Mouse (Mus musculus) forebrain, embryonic 14.5 days (tissue): ENCODE measurements around the gene Strip1. TPM values are rescaled to one million over a fixed set of nuclear protein-coding genes. Genes with fewer than 3 reads are reported as not detected.

Source experiments
- ATAC-seq: fragments of 200-750 bp; cut with Nextera tagmentation; 2 replicates; pipeline ENCODE4 v1.8.0; 2017; ENCODE audit warnings: mild to moderate bottlenecking, moderate library complexity
- DNase-seq: peaks from one replicate; pipeline ENCODE4 v3.0.0-alpha.2; 2015; ENCODE audit warnings: low spot score
- H3K27ac ChIP-seq: fragments of 300-500 bp; sonication (generic); 2 replicates; pipeline ENCODE4 v1.5.1; 2014; ENCODE audit warnings: low read depth, mild to moderate bottlenecking, control low read depth, low read length, moderate library complexity
- H3K27me3 ChIP-seq: fragments of 300-500 bp; sonication (generic); replicated peaks from 2 replicates; pipeline ENCODE4 v1.6.1; 2014; ENCODE audit warnings: low read length, control low read depth, mixed read lengths; ENCODE audit not compliant: control insufficient read depth, insufficient read depth
- H3K36me3 ChIP-seq: fragments of 300-500 bp; sonication (generic); 2 replicates; pipeline ENCODE4 v1.6.1; 2014; ENCODE audit warnings: low read length, control low read depth; ENCODE audit not compliant: control insufficient read depth, insufficient read depth
- H3K4me1 ChIP-seq: fragments of 300-500 bp; sonication (generic); 2 replicates; pipeline ENCODE4 v1.6.1; 2014; ENCODE audit warnings: antibody characterized with exemption, low read length, control low read depth; ENCODE audit not compliant: control insufficient read depth, insufficient read depth
- H3K4me2 ChIP-seq: fragments of 300-500 bp; sonication (generic); 2 replicates; pipeline ENCODE4 v1.6.1; 2014; ENCODE audit warnings: mild to moderate bottlenecking, control low read depth, low read length
- H3K4me3 ChIP-seq: fragments of 300-500 bp; sonication (generic); 2 replicates; pipeline ENCODE4 v1.5.1; 2014; ENCODE audit warnings: low read depth, low read length, control low read depth
- H3K9ac ChIP-seq: fragments of 300-500 bp; sonication (generic); 2 replicates; pipeline ENCODE4 v1.6.1; 2014; ENCODE audit warnings: mild to moderate bottlenecking, low read length, control low read depth, moderate library complexity
- H3K9me3 ChIP-seq: fragments of 300-500 bp; sonication (generic); replicated peaks from 2 replicates; pipeline ENCODE4 v1.6.1; 2016; ENCODE audit warnings: low read length, control low read depth, mixed read lengths; ENCODE audit not compliant: control insufficient read depth
- WGBS: fragments of 180-500 bp; shearing (Covaris S2); extraction: QIAGEN DNeasy Blood & Tissue Kit; methylation state at CpG from one replicate; pipeline ENCODE4 v1.1.7; 2014; 5-methylcytosine and 5-hydroxymethylcytosine counted together
- polyA plus RNA-seq: library from polyadenylated mRNA; unstranded; fragments of >200 nt; fragmentation: Nextera tagmentation; extraction: Ambion mirVana; gene quantifications from 2 replicates; pipeline ENCODE4 v1.2.1, GENCODE M21; 2014

Strip1 gene
- polyA plus RNA-seq, 1 experiment from 2014 or later: 134 TPM

DNA sequence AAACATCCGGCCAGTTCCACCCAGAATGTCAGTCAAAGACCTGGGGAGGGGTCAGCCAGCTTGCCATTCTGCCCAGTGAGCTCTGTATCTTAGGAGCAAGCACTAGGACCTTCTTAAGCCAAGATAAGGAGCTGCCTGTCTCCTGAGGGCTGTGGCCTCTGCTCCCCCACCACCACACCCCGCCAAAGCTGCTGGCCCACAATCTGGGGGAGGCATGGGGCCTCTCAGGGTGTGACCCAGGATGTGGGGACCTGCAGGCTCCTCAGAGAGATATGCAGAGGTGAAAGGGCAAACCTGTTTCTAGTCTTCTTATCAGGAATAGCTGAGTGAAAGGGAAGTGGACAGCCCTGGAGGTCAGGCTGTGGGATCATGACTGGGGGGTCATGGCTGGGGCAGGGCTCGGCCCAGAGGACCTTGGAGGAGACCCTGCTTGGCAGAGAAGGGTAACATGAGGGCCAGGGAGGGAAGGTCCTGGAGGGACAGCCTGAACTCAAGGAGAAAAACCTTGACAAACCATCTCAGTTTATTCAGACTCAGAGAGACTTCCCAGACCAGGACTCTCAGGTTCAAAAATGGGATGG lies 53.6 kb downstream of the Strip1 start:
- DNase-seq (no peak), ATAC-seq (no peak)
- H3K4me1 ChIP-seq: no peaks in the 10 kb centered on the region
- H3K4me3 ChIP-seq: no peak overlapping the region
- H3K27me3 ChIP-seq: peaks cover 27% of the 10 kb centered on the region
- 38% methylated on average over 3 of the region's 3 CpGs for WGBS
- no peak overlapping the region for H3K9ac ChIP-seq
- H3K4me2 ChIP-seq: no peak overlapping the region
- no peaks in the 10 kb centered on the region for H3K36me3 ChIP-seq
- H3K27ac ChIP-seq: no peak overlapping the region
- no peaks in the 10 kb centered on the region for H3K9me3 ChIP-seq

DNA sequence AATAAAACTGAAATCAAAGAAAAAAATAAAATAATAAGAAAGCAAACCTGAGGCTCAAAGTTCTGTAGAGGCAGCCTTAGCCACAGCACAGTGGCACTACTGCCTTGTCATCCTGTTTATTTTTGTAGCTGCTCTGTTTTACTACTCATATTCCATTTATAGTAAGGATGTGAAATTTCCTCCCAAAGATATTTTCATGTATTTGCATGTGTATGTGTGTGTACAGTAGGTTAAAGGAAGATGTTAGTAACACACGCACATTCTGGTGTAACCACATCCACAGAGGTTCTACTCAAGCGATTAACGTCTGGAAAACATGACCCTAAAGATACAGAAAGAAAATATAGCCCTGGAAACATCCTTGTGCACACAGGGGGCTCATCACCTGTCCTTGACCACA lies 54.7 kb downstream of the Strip1 start:
- Histone ChIP-seq H3K4me2 (no peak overlapping the region), H3K27ac (no peak overlapping the region), H3K9ac (no peak overlapping the region), H3K4me1 (no peaks in the 10 kb centered on the region), H3K4me3 (no peak overlapping the region), H3K36me3 (no peaks in the 10 kb centered on the region), H3K27me3 (peaks cover 23% of the 10 kb centered on the region), H3K9me3 (no peaks in the 10 kb centered on the region)
- WGBS: 82% methylated on average over 3 of the region's 3 CpGs
- no peak for ATAC-seq
- no peak for DNase-seq

DNA sequence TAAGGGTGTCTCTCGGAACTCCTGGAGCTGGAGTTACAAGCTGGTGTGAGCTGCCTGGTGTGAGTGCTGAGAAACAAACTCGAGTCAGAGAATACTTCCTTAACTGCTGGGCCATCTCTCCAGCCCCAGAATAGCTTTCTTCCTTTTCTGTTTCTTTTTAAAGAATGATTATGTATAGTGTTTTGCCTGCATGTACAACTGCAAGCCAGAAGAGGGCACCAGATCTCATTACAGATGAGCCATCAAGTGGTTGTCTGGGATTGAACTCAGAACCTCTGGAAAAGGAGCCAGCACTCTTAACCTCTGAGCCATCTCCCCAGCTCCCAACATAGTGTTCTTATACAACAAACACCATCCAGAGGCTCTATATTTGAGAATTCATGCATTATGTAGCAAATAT lies 60.3 kb downstream of the Strip1 start:
- Histone ChIP-seq H3K9ac (no peak overlapping the region), H3K4me3 (no peak overlapping the region), H3K36me3 (no peaks in the 10 kb centered on the region), H3K9me3 (no peaks in the 10 kb centered on the region), H3K27me3 (no peaks in the 10 kb centered on the region), H3K4me1 (peaks cover 4% of the 10 kb centered on the region; the same call in 1 of the 2 replicates), H3K27ac (no peak overlapping the region), H3K4me2 (no peak overlapping the region)
- DNase-seq: no peak
- ATAC-seq: no peak
- 54% methylated on average over 2 of the region's 2 CpGs for WGBS

DNA sequence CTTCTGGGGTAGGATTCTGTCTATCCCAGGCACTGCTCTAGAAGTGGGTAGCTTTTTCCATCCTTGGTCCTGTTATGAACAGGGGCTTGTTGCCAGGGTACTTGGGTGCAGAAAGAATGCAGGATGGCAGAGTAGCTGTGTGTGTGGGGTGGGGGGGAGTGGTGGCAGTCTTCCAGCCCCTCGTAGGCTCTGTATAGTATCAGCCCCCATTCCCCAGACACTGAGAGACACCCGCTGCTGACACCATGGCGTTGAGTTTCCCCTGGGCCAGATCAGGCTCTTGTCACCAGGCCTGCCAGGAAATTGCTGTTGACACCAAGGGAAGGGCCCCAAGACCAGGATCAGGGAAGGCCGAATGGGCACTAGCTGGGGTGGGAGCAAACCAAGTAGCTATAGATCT lies 62.8 kb downstream of the Strip1 start:
- WGBS: 68% methylated on average over 4 of the region's 4 CpGs
- Histone ChIP-seq H3K9ac (no peak overlapping the region), H3K9me3 (no peaks in the 10 kb centered on the region), H3K4me3 (no peak overlapping the region), H3K27ac (no peak overlapping the region), H3K27me3 (no peaks in the 10 kb centered on the region), H3K36me3 (no peaks in the 10 kb centered on the region), H3K4me1 (peaks cover 4% of the 10 kb centered on the region; the same call in 1 of the 2 replicates), H3K4me2 (no peak overlapping the region)
- DNase-seq: peak; percentile 46
- peak; percentile 54 for ATAC-seq

GRCm38 (mm10) chr3:107567766-107568165 lies 63.7 kb downstream of the Strip1 start:
- H3K9me3 ChIP-seq: no peaks in the 10 kb centered on the region
- H3K9ac ChIP-seq: no peak overlapping the region
- H3K4me2 ChIP-seq: no peak overlapping the region
- WGBS: 85% methylated on average over 7 of the region's 7 CpGs
- H3K27ac ChIP-seq: no peak overlapping the region
- no peaks in the 10 kb centered on the region for H3K27me3 ChIP-seq
- ATAC-seq (no peak), DNase-seq (no peak)
- no peak overlapping the region for H3K4me3 ChIP-seq
- no peaks in the 10 kb centered on the region for H3K36me3 ChIP-seq
- H3K4me1 ChIP-seq: peaks cover 4% of the 10 kb centered on the region; the same call in 1 of the 2 replicates

DNA sequence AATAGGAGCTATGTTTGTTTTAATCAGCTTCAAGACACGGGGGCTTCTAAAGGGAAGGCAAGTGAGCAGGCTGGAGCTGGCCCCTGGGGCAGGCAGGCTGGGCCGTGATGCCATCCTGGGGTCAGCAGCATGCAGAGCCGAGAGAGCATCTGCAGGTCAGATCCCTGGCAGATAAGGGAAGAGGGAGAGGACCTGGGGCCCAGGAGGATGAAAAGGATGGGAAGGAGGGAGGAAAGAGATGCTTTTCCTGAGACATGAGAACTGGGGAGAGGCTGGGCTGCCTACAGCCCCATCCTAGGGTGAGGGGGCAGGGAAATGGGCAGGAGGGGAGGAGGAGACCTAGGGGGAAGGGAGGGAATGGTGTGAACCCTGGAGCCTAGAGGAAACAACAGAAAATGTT lies 66.2 kb downstream of the Strip1 start:
- DNase-seq (no peak), ATAC-seq (no peak)
- no peak overlapping the region for H3K27ac ChIP-seq
- no peak overlapping the region for H3K4me2 ChIP-seq
- H3K9ac ChIP-seq: no peak overlapping the region
- 50% methylated on average over 3 of the region's 3 CpGs for WGBS
- no peaks in the 10 kb centered on the region for H3K27me3 ChIP-seq
- H3K36me3 ChIP-seq: no peaks in the 10 kb centered on the region
- no peaks in the 10 kb centered on the region for H3K9me3 ChIP-seq
- H3K4me3 ChIP-seq: no peak overlapping the region
- H3K4me1 ChIP-seq: peaks cover 4% of the 10 kb centered on the region; the same call in 1 of the 2 replicates

DNA sequence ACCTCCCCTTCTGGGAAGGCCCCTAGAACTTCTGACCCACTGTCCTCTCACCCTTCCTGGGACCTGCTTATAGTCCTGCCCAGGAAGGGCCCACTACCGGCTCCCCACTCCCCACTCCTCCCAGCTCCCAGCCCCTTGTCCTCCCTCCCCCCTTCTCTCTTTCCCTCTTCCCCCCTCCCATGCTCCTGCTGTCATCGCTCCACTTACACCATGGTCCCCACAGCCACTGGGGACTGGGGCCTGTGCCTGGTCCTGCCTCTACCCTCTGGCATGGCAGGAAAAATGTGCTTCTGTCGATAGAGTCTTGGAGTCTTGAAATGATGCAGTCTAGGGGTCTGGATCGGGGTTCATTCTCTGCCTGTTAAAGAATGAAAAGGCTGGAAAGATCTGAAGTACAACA lies 67.6 kb downstream of the Strip1 start:
- H3K9me3 ChIP-seq: no peaks in the 10 kb centered on the region
- peaks cover 4% of the 10 kb centered on the region; the same call in 1 of the 2 replicates for H3K4me1 ChIP-seq
- no peak overlapping the region for H3K27ac ChIP-seq
- no peak overlapping the region for H3K4me2 ChIP-seq
- DNase-seq: no peak
- H3K36me3 ChIP-seq: no peaks in the 10 kb centered on the region
- no peak overlapping the region for H3K4me3 ChIP-seq
- H3K9ac ChIP-seq: no peak overlapping the region
- WGBS: 52% methylated on average over 4 of the region's 4 CpGs
- no peaks in the 10 kb centered on the region for H3K27me3 ChIP-seq
- ATAC-seq: no peak

DNA sequence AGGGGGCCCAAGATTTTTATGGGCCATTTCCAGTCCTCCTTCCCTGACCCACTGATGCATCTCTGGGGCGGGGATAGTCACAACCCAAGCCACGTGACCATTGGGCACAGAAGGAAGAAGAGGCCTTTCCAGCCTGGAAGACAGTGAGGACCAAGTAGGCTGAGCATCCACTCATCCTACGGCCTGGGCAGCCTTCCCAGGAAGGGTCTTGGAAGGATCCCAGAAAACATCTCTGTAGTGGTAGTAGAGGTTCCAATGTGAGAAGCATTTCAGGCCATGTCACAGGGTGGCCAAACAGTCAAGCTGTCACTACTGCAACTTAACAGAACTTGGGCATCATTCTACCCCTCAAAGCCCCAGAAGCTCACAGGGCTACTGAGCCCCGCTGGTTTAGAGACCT lies 68.9 kb downstream of the Strip1 start:
- no peak overlapping the region for H3K27ac ChIP-seq
- no peaks in the 10 kb centered on the region for H3K27me3 ChIP-seq
- no peak overlapping the region for H3K9ac ChIP-seq
- H3K9me3 ChIP-seq: no peaks in the 10 kb centered on the region
- ATAC-seq (no peak), DNase-seq (no peak)
- no peaks in the 10 kb centered on the region for H3K36me3 ChIP-seq
- H3K4me3 ChIP-seq: no peak overlapping the region
- 93% methylated on average over 4 of the region's 4 CpGs for WGBS
- no peaks in the 10 kb centered on the region for H3K4me1 ChIP-seq
- H3K4me2 ChIP-seq: no peak overlapping the region
